Mouse (Mus musculus): ENCODE data around the gene Lsamp. TPM values are rescaled to one million over a fixed set of nuclear protein-coding genes. Genes with fewer than 3 reads are reported as not detected.

Lsamp gene
- total and polyA plus RNA-seq, 3 experiments: 0.97 to 2.3 (median 1.1) TPM

DNA sequence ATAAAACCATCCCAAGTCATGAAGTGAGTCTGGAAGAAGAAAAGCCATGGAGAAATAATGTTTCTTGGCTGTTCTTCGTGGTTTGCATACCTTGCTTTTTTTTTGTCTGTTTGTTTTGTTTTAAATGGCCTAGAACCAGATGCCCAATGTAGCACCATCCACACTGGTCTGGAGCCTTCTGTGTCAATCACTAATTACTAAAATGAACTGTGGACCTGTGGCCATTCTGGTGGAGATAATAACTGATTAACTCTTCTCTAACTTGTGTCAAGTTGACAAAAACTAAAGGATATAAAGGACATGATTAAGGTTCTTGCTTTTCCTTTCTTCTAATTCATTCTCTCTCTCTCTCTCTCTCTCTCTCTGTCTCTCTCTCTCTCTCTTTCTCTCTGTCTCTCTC is 1359.3 kb downstream of the Lsamp start:
- Histone ChIP-seq H3K4me1 (ENCODE audit: control insufficient read depth, insufficient read depth, low read length) (no peaks in the 10 kb centered on the region), H3K36me3 (ENCODE audit: control insufficient read depth, insufficient read depth, low read length) (no peaks in the 10 kb centered on the region), H3K27me3 (ENCODE audit: control insufficient read depth, insufficient read depth, low read length) (no peaks in the 10 kb centered on the region), H3K9ac (ENCODE audit: low read depth, low read length) (no peak overlapping the region), H3K4me3 (no peak overlapping the region), H3K27ac (no peak overlapping the region), H3K79me2 (replicated peaks; ENCODE audit: control insufficient read depth, insufficient read depth, low read length) (no peaks in the 10 kb centered on the region)
- DNase-seq: no peak
- WGBS: 78% methylated on average over 1 of the region's 1 CpGs
- intact Hi-C loops (cut with DNase I): no loop called here
- TF ChIP-seq EP300 (IDR thresholded peaks at IDR 0.05; ENCODE audit: insufficient read depth, low read depth, low read length) (no peak), POLR2A (IDR thresholded peaks at IDR 0.05; ENCODE audit: insufficient read depth, low read depth, low read length) (no peak), CTCF (IDR thresholded peaks at IDR 0.05) (no peak)

DNA sequence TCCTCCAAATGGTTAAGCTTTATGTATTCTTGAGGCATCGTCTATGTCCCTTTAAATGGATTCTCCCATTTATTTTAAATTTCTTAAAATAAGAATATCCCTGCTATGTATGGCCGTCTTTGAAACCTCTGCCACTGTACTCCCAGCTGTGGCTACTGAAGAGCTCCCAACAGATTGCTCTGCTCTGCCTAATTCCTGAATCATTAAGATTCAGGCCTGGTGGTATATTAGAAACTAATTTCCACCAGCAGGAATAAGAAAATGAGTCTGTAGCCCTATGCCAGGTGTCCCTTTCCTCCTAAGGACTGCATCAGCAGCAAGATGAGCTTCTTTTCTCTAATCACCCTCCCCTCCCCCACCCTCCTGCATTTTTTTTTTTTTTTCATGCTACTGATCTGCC is 1381.0 kb downstream of the Lsamp start:
- TF ChIP-seq POLR2A (IDR thresholded peaks at IDR 0.05; ENCODE audit: insufficient read depth, low read depth, low read length) (no peak), CTCF (IDR thresholded peaks at IDR 0.05) (no peak), EP300 (IDR thresholded peaks at IDR 0.05; ENCODE audit: insufficient read depth, low read depth, low read length) (no peak)
- intact Hi-C loops (cut with DNase I): no loop called here
- H3K4me1 ChIP-seq (ENCODE audit: control insufficient read depth, insufficient read depth, low read length): no peaks in the 10 kb centered on the region

DNA sequence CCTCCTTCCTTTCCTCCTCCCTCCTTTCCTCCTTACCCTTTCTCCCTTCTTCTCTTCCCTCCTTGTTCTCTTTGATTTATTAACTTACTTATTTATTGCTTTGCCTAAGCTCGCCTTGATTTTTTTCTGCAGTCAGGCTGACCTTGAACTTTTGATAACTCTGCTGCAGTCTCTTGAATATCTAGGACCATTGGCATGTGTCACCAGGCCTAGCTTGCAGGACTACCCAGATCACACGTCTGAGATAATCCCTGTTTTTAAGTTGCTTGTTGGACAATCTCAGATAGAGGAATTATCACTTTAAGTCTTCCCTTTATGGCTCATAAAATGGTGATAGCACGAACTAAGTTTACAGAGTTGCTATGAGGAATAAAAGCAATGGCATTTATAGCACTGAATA is 1399.5 kb downstream of the Lsamp start:
- WGBS: 46% methylated on average over 3 of the region's 3 CpGs
- no peaks in the 10 kb centered on the region for H3K36me3 ChIP-seq (ENCODE audit: control insufficient read depth, insufficient read depth, low read length)
- intact Hi-C loops (cut with DNase I): no loop called here

More for the DNA sequence above, 1381.0 kb downstream of the Lsamp start:
- Histone ChIP-seq H3K27ac (no peak overlapping the region), H3K36me3 (ENCODE audit: control insufficient read depth, insufficient read depth, low read length) (no peaks in the 10 kb centered on the region), H3K27me3 (ENCODE audit: control insufficient read depth, insufficient read depth, low read length) (no peaks in the 10 kb centered on the region), H3K4me3 (no peak overlapping the region), H3K79me2 (replicated peaks; ENCODE audit: control insufficient read depth, insufficient read depth, low read length) (no peaks in the 10 kb centered on the region), H3K9ac (ENCODE audit: low read depth, low read length) (no peak overlapping the region)
- 68% methylated on average over 2 of the region's 2 CpGs for WGBS
- DNase-seq: no peak

DNA sequence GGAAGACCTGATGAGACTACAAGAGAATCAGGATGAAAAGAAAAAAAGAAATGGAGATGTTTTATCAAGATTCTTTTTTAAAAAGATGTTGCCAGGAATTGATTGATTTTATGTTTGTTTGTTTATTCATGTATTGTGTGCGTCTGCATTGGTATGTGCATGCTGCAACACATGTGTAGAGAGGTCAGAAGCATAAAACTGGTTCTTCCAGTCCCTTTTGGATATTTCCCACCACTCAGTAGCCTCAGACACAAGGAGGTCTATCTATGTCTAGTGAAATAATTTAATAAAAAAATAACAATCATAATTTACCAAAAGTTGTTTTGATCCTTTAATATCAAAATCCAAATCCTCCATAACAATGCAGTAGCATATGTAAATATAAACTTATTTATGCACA is 1400.1 kb downstream of the Lsamp start:
- Histone ChIP-seq H3K4me3 (no peak overlapping the region), H3K79me2 (replicated peaks; ENCODE audit: control insufficient read depth, insufficient read depth, low read length) (no peaks in the 10 kb centered on the region), H3K4me1 (ENCODE audit: control insufficient read depth, insufficient read depth, low read length) (no peaks in the 10 kb centered on the region), H3K36me3 (ENCODE audit: control insufficient read depth, insufficient read depth, low read length) (no peaks in the 10 kb centered on the region), H3K9ac (ENCODE audit: low read depth, low read length) (no peak overlapping the region), H3K27me3 (ENCODE audit: control insufficient read depth, insufficient read depth, low read length) (no peaks in the 10 kb centered on the region), H3K27ac (no peak overlapping the region)
- DNase-seq: no peak
- no peak for TF ChIP-seq CTCF (IDR thresholded peaks at IDR 0.05)
- no peak for TF ChIP-seq POLR2A (IDR thresholded peaks at IDR 0.05; ENCODE audit: insufficient read depth, low read depth, low read length)
- TF ChIP-seq EP300 (IDR thresholded peaks at IDR 0.05; ENCODE audit: insufficient read depth, low read depth, low read length): no peak
- intact Hi-C loops (cut with DNase I): no loop called here
- 81% methylated on average over 1 of the region's 1 CpGs for WGBS

More for the DNA sequence above, 1399.5 kb downstream of the Lsamp start:
- no peaks in the 10 kb centered on the region for H3K4me1 ChIP-seq (ENCODE audit: control insufficient read depth, insufficient read depth, low read length)
- H3K27ac ChIP-seq: no peak overlapping the region
- H3K4me3 ChIP-seq: no peak overlapping the region
- no peaks in the 10 kb centered on the region for H3K79me2 ChIP-seq (replicated peaks; ENCODE audit: control insufficient read depth, insufficient read depth, low read length)
- no peak for TF ChIP-seq CTCF (IDR thresholded peaks at IDR 0.05)
- TF ChIP-seq POLR2A (IDR thresholded peaks at IDR 0.05; ENCODE audit: insufficient read depth, low read depth, low read length): no peak
- no peak for TF ChIP-seq EP300 (IDR thresholded peaks at IDR 0.05; ENCODE audit: insufficient read depth, low read depth, low read length)
- H3K27me3 ChIP-seq (ENCODE audit: control insufficient read depth, insufficient read depth, low read length): no peaks in the 10 kb centered on the region
- DNase-seq: no peak
- no peak overlapping the region for H3K9ac ChIP-seq (ENCODE audit: low read depth, low read length)

DNA sequence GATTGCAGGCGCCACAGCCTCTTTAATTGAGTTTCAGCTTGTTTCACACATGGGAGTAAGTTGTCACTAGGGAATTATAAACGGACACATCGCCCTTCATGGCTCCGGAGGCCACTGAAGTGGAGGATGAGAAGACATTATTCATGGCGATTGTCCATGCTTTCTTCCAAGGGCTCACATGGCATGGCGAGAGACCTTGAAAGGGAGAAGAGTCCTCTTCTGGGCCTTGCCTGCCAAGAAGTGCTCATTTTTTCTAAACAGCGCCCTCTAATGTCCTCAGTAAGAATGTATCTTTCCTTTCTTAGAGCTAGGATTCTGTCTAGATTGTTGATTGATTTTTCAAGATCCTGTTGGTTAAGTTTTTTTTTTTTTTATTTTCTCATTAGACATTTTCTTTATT is 1424.7 kb downstream of the Lsamp start:
- no peak for DNase-seq
- H3K4me3 ChIP-seq: no peak overlapping the region
- 50% methylated on average over 7 of the region's 7 CpGs for WGBS
- H3K27me3 ChIP-seq (ENCODE audit: control insufficient read depth, insufficient read depth, low read length): no peaks in the 10 kb centered on the region
- no peak overlapping the region for H3K9ac ChIP-seq (ENCODE audit: low read depth, low read length)
- H3K27ac ChIP-seq: no peak overlapping the region
- TF ChIP-seq POLR2A (IDR thresholded peaks at IDR 0.05; ENCODE audit: insufficient read depth, low read depth, low read length) (no peak), EP300 (IDR thresholded peaks at IDR 0.05; ENCODE audit: insufficient read depth, low read depth, low read length) (no peak), CTCF (IDR thresholded peaks at IDR 0.05) (no peak)
- H3K36me3 ChIP-seq (ENCODE audit: control insufficient read depth, insufficient read depth, low read length): no peaks in the 10 kb centered on the region
- intact Hi-C loops (cut with DNase I): no loop called here
- no peaks in the 10 kb centered on the region for H3K4me1 ChIP-seq (ENCODE audit: control insufficient read depth, insufficient read depth, low read length)
- no peaks in the 10 kb centered on the region for H3K79me2 ChIP-seq (replicated peaks; ENCODE audit: control insufficient read depth, insufficient read depth, low read length)

DNA sequence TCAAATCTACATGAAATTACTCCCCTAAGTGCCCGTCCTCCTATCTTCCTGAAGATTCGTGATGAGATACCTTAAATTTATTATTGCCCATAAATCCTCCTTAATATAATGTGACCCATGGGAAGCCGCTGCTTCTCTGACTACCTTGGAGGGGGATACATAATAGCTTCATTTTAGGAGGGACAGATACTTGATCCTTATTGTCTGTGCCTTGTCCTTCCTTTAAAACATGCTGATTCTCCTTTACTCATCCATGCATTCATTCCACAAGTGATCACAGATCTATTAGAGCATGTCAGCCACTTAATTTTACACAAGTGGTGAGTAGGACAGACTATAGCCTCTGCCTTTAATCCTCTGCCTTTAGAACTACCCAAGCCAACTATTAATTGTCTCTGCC is 1426.5 kb downstream of the Lsamp start:
- DNase-seq: no peak
- Histone ChIP-seq H3K79me2 (replicated peaks; ENCODE audit: control insufficient read depth, insufficient read depth, low read length) (no peaks in the 10 kb centered on the region), H3K4me1 (ENCODE audit: control insufficient read depth, insufficient read depth, low read length) (no peaks in the 10 kb centered on the region), H3K4me3 (no peak overlapping the region), H3K9ac (ENCODE audit: low read depth, low read length) (no peak overlapping the region), H3K27ac (no peak overlapping the region), H3K36me3 (ENCODE audit: control insufficient read depth, insufficient read depth, low read length) (no peaks in the 10 kb centered on the region), H3K27me3 (ENCODE audit: control insufficient read depth, insufficient read depth, low read length) (no peaks in the 10 kb centered on the region)
- 68% methylated on average over 3 of the region's 3 CpGs for WGBS
- no peak for TF ChIP-seq EP300 (IDR thresholded peaks at IDR 0.05; ENCODE audit: insufficient read depth, low read depth, low read length)
- TF ChIP-seq POLR2A (IDR thresholded peaks at IDR 0.05; ENCODE audit: insufficient read depth, low read depth, low read length): no peak
- no peak for TF ChIP-seq CTCF (IDR thresholded peaks at IDR 0.05)
- intact Hi-C loops (cut with DNase I): no loop called here
